In the genomic region with DNA sequence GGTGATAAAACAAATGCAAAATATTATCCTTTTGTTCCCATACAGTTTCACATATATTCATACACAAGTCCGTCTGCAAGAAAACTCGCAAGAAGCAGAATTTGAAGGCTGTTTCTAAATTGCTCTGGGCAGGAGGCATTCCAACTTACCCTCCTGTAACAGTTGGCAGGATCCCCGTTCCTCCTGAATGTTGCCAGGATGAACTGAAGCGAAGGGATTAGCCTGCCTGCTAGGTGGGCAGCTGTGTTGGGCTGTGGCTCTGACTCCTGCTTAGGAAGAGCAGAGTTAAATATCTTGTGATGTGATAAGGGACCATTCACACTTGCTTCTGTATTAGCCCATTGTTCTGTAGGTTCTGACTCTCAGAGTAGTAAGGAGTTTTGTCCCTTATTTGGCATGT, we compare ENCODE assay signal across 20 mouse cellular contexts. TPM values are rescaled to one million over a fixed set of nuclear protein-coding genes. Genes with fewer than 3 reads are reported as not detected.
A peak's percentile ranks its signal among the peaks of the same experiment; 100 is the strongest.
DNase-seq lines count a peak whose midpoint lies in the region; ATAC-seq and TF ChIP-seq lines count a peak whose summit lies in the region.
"Had no signal": no experiment of that assay in that cellular context is flagged by ENCODE, and none has a peak within 500 bp of the region (broad histone marks: within the 10 kb centered on the region; RNA-seq: fewer than 3 reads in every experiment).

No protein-coding gene starts in this region.

- TF ChIP-seq CTCF in hindbrain, postnatal 0 days (IDR thresholded peaks at IDR 0.05; ENCODE audit: low read depth) = no peak
- TF ChIP-seq CTCF in brain, embryonic 14.5 days (IDR thresholded peaks at IDR 0.05; ENCODE audit: borderline replicate concordance, extremely low read depth, insufficient read depth, insufficient read length) = no peak

- 0 out of 2 replicates have a peak, but pooled peaks have one; percentile 35 for ATAC-seq in forebrain, embryonic 14.5 days
- ATAC-seq in forebrain, embryonic 11.5 days (replicated peaks; ENCODE audit: low FRiP score) = no peak
- no peak for ATAC-seq in hindbrain, postnatal 0 days
- no peak for ATAC-seq in hindbrain, embryonic 16.5 days

- 51% methylated on average over 4 of the region's 4 CpGs for WGBS in forebrain, embryonic 14.5 days
- 75% methylated on average over 4 of the region's 4 CpGs for WGBS in forebrain, embryonic 11.5 days
- WGBS in hindbrain, postnatal 0 days = 55% methylated on average over 4 of the region's 4 CpGs
- 72% methylated on average over 4 of the region's 4 CpGs for WGBS in hindbrain, embryonic 16.5 days

- peaks cover 8% of the 10 kb centered on the region; the same call in 1 of the 2 replicates for H3K36me3 ChIP-seq in forebrain, embryonic 14.5 days (ENCODE audit: control insufficient read depth, insufficient read depth, low read length)
- H3K36me3 ChIP-seq in forebrain, embryonic 11.5 days (ENCODE audit: control insufficient read depth, insufficient read depth, low read length) = peaks cover 4% of the 10 kb centered on the region; the same call in 1 of the 2 replicates
- no peaks in the 10 kb centered on the region for H3K36me3 ChIP-seq in hindbrain, postnatal 0 days (ENCODE audit: insufficient read depth, low read length)
- H3K36me3 ChIP-seq in hindbrain, embryonic 16.5 days (ENCODE audit: control insufficient read depth, insufficient read depth, low read length) = no peaks in the 10 kb centered on the region
- H3K36me3 ChIP-seq: embryonic facial prominence, embryonic 10.5 days; heart, embryonic 13.5 days; hindbrain, embryonic 15.5 days had no signal

- no peak overlapping the region for H3K27ac ChIP-seq in forebrain, embryonic 14.5 days (ENCODE audit: low read depth, low read length)
- no peak overlapping the region for H3K27ac ChIP-seq in forebrain, embryonic 11.5 days (ENCODE audit: low read depth, low read length)
- no peak overlapping the region for H3K27ac ChIP-seq in hindbrain, postnatal 0 days
- no peak overlapping the region for H3K27ac ChIP-seq in hindbrain, embryonic 16.5 days (ENCODE audit: low read depth, low read length)
- H3K27ac ChIP-seq: embryonic facial prominence, embryonic 10.5 days; heart, embryonic 13.5 days; hindbrain, embryonic 15.5 days had no signal

- H3K4me1 ChIP-seq in forebrain, embryonic 14.5 days (ENCODE audit: control insufficient read depth, insufficient read depth, low read length) = no peaks in the 10 kb centered on the region; the same call in 1 of the 2 replicates
- H3K4me1 ChIP-seq in forebrain, embryonic 11.5 days (replicated peaks; ENCODE audit: control insufficient read depth, insufficient read depth, low read length) = no peaks in the 10 kb centered on the region
- H3K4me1 ChIP-seq in hindbrain, postnatal 0 days (ENCODE audit: insufficient read depth, low read length) = no peaks in the 10 kb centered on the region
- no peaks in the 10 kb centered on the region for H3K4me1 ChIP-seq in hindbrain, embryonic 16.5 days (ENCODE audit: control insufficient read depth, insufficient read depth, low read depth, low read length)
- H3K4me1 ChIP-seq: embryonic facial prominence, embryonic 10.5 days; hindbrain, embryonic 15.5 days had no signal

- peak; percentile 92 to 93 for DNase-seq in cerebellum, postnatal 10 days
- no peak for DNase-seq in cerebellum, adult 9-10 months
- DNase-seq in forebrain, embryonic 14.5 days (ENCODE audit: low spot score) = peak; percentile 65
- no peak for DNase-seq in forebrain, embryonic 11.5 days (ENCODE audit: low spot score)
- peak; percentile 53 for DNase-seq in hindbrain, postnatal 0 days (ENCODE audit: low spot score)
- DNase-seq in brain, embryonic 14.5 days (ENCODE audit: low read depth) = peak; percentile 80
- DNase-seq: adrenal gland, adult 2 months; cerebellum, adult 2 months; gastrocnemius, postnatal 14 days; heart, postnatal 36 days; kidney, adult 11 months; kidney, adult 9 months had no signal

- H3K4me2 ChIP-seq in forebrain, embryonic 14.5 days (ENCODE audit: low read length) = no peak overlapping the region
- H3K4me2 ChIP-seq in forebrain, embryonic 11.5 days (ENCODE audit: low read depth, low read length, severe bottlenecking) = no peak overlapping the region
- H3K4me2 ChIP-seq in hindbrain, postnatal 0 days (ENCODE audit: low read depth, low read length) = no peak overlapping the region
- no peak overlapping the region for H3K4me2 ChIP-seq in hindbrain, embryonic 16.5 days (ENCODE audit: low read length)
- H3K4me2 ChIP-seq: heart, embryonic 13.5 days; hindbrain, embryonic 15.5 days had no signal

- no peaks in the 10 kb centered on the region for H3K9me3 ChIP-seq in forebrain, embryonic 14.5 days (replicated peaks; ENCODE audit: control insufficient read depth, low read length)
- no peaks in the 10 kb centered on the region for H3K9me3 ChIP-seq in forebrain, embryonic 11.5 days (ENCODE audit: control insufficient read depth, low read length)
- no peaks in the 10 kb centered on the region for H3K9me3 ChIP-seq in hindbrain, postnatal 0 days (ENCODE audit: low read length)
- no peaks in the 10 kb centered on the region for H3K9me3 ChIP-seq in hindbrain, embryonic 16.5 days (ENCODE audit: control insufficient read depth, low read length)
- H3K9me3 ChIP-seq: embryonic facial prominence, embryonic 10.5 days; heart, embryonic 13.5 days; hindbrain, embryonic 15.5 days had no signal

- no peak overlapping the region for H3K9ac ChIP-seq in forebrain, embryonic 14.5 days (ENCODE audit: low read length)
- H3K9ac ChIP-seq in forebrain, embryonic 11.5 days (ENCODE audit: low read length) = no peak overlapping the region
- no peak overlapping the region for H3K9ac ChIP-seq in hindbrain, postnatal 0 days (replicated peaks; ENCODE audit: low read length)
- H3K9ac ChIP-seq in hindbrain, embryonic 16.5 days (ENCODE audit: low read depth, low read length) = no peak overlapping the region
- H3K9ac ChIP-seq: heart, embryonic 13.5 days; hindbrain, embryonic 15.5 days had no signal

- no peak overlapping the region for H3K4me3 ChIP-seq in forebrain, embryonic 14.5 days (ENCODE audit: low read depth, low read length)
- no peak overlapping the region for H3K4me3 ChIP-seq in forebrain, embryonic 11.5 days (ENCODE audit: low read depth, low read length)
- no peak overlapping the region for H3K4me3 ChIP-seq in hindbrain, postnatal 0 days (ENCODE audit: low read length)
- no peak overlapping the region for H3K4me3 ChIP-seq in hindbrain, embryonic 16.5 days (ENCODE audit: low read length)
- H3K4me3 ChIP-seq: embryonic facial prominence, embryonic 10.5 days; heart, embryonic 13.5 days; hindbrain, embryonic 15.5 days had no signal

- TF ChIP-seq POLR2A in brain, embryonic 14.5 days (IDR thresholded peaks at IDR 0.05; ENCODE audit: borderline replicate concordance, extremely low read depth, insufficient read depth, insufficient read length, poor library complexity, severe bottlenecking) = no peak

- H3K27me3 ChIP-seq in forebrain, embryonic 14.5 days (replicated peaks; ENCODE audit: control insufficient read depth, insufficient read depth, low read length) = no peaks in the 10 kb centered on the region
- H3K27me3 ChIP-seq in forebrain, embryonic 11.5 days (ENCODE audit: control insufficient read depth, insufficient read depth, low read length) = no peaks in the 10 kb centered on the region
- no peaks in the 10 kb centered on the region for H3K27me3 ChIP-seq in hindbrain, postnatal 0 days (ENCODE audit: insufficient read depth, low read length)
- no peaks in the 10 kb centered on the region for H3K27me3 ChIP-seq in hindbrain, embryonic 16.5 days (replicated peaks; ENCODE audit: control insufficient read depth, insufficient read depth, low read length)
- H3K27me3 ChIP-seq: heart, embryonic 13.5 days; hindbrain, embryonic 15.5 days had no signal

RNA-seq across cellular contexts. Expression of a gene that starts 30.1 kb away (rescaled TPM):
- 26.6 and 32.0 TPM in 2 replicates for polyA plus RNA-seq in forebrain, embryonic 14.5 days (2014; fragmentation: Nextera tagmentation; extraction: Ambion mirVana)
- polyA plus RNA-seq in forebrain, embryonic 11.5 days (2014; fragmentation: Nextera tagmentation; extraction: Ambion mirVana) = 57.7 and 67.3 TPM in 2 replicates
- 68.1 and 80.2 TPM in 2 replicates for total RNA-seq in hindbrain, postnatal 0 days (2014; rRNA removed)
- 22.6 and 26.3 TPM in 2 replicates for polyA plus RNA-seq in hindbrain, postnatal 0 days (2015; fragmentation: Nextera tagmentation; extraction: Ambion mirVana)
- 8.2 and 8.6 TPM in 2 replicates for polyA plus RNA-seq in hindbrain, embryonic 16.5 days (2015; fragmentation: Nextera tagmentation; extraction: Ambion mirVana)
- 101 and 119 TPM in 2 replicates for polyA plus RNA-seq in brain, embryonic 14.5 days (2012; rRNA removed)
- total RNA-seq: gastrocnemius, adult 18-20 months; MEL had no signal
- polyA plus RNA-seq: gonadal fat pad, adult 2 months; heart, postnatal 0 days had no signal

Comparison
In these comparisons a context has a peak if more than half of its experiments do, and no peak if none do; other contexts are left out.
1. DNase-seq: peak in cerebellum, postnatal 10 days (2 of 2), forebrain, embryonic 14.5 days (single experiment), hindbrain, postnatal 0 days (single experiment) and brain, embryonic 14.5 days (single experiment); none in cerebellum, adult 9-10 months (single experiment) and forebrain, embryonic 11.5 days (single experiment).